Mouse (Mus musculus) midbrain, embryonic 13.5 days (tissue): ENCODE data around the gene Olfr279. TPM values are rescaled to one million over a fixed set of nuclear protein-coding genes. Genes with fewer than 3 reads are reported as not detected.

Source experiments
- ATAC-seq: fragments of 200-750 bp; cut with Nextera tagmentation; 2 replicates; pipeline ENCODE4 v1.8.0; 2017; ENCODE audit warnings: mild to moderate bottlenecking, moderate TSS enrichment, moderate library complexity
- H3K27ac ChIP-seq: fragments of 300-500 bp; sonication (generic); 2 replicates; pipeline ENCODE4 v1.5.1; 2015; ENCODE audit warnings: inconsistent platforms, mild to moderate bottlenecking, moderate library complexity
- H3K27me3 ChIP-seq: fragments of 300-500 bp; sonication (generic); 2 replicates; pipeline ENCODE4 v1.6.1; 2015; ENCODE audit warnings: mild to moderate bottlenecking, inconsistent platforms
- H3K36me3 ChIP-seq: fragments of 300-500 bp; sonication (generic); 2 replicates; pipeline ENCODE4 v1.6.1; 2015; ENCODE audit warnings: mild to moderate bottlenecking, inconsistent platforms
- H3K4me1 ChIP-seq: fragments of 300-500 bp; sonication (generic); replicated peaks from 2 replicates; pipeline ENCODE4 v1.6.1; 2015; ENCODE audit warnings: inconsistent platforms
- H3K4me2 ChIP-seq: fragments of 300-500 bp; sonication (generic); replicated peaks from 2 replicates; pipeline ENCODE4 v1.6.1; 2015; ENCODE audit warnings: moderate library complexity, mild to moderate bottlenecking, inconsistent platforms
- H3K4me3 ChIP-seq: fragments of 300-500 bp; sonication (generic); replicated peaks from 2 replicates; pipeline ENCODE4 v1.5.1; 2015; ENCODE audit warnings: mild to moderate bottlenecking, inconsistent platforms
- H3K9ac ChIP-seq: fragments of 300-500 bp; sonication (generic); replicated peaks from 2 replicates; pipeline ENCODE4 v1.6.1; 2015; ENCODE audit warnings: mild to moderate bottlenecking, inconsistent platforms
- H3K9me3 ChIP-seq: fragments of 300-500 bp; sonication (generic); 2 replicates; pipeline ENCODE4 v1.6.1; 2016; ENCODE audit warnings: mild to moderate bottlenecking, inconsistent platforms
- WGBS: fragments of 180-500 bp; shearing (Covaris S2); methylation state at CpG from one replicate; pipeline ENCODE4 v1.1.7; 2015; 5-methylcytosine and 5-hydroxymethylcytosine counted together
- microRNA-seq: library from miRNA; unstranded; fragments of <30 nt; microRNA quantifications from one replicate; pipeline ENCODE4, GENCODE M21; 2016
- polyA plus RNA-seq: library from polyadenylated mRNA; unstranded; fragments of >200 nt; fragmentation: Nextera tagmentation; extraction: Ambion mirVana; gene quantifications from 2 replicates; pipeline ENCODE4 v1.2.1, GENCODE M21; 2015

Gene Olfr279
- polyA plus RNA-seq, 1 experiment from 2014 or later, result not detected

- Histone ChIP-seq H3K9ac (peak within 1 kb of the TSS; percentile 92), H3K4me1 (peaks cover 22% of the 10 kb centered on the region), H3K27ac (peak within 1 kb of the TSS; percentile 99), H3K27me3 (no peaks in the 10 kb centered on the region), H3K4me3 (peak within 1 kb of the TSS; percentile 86), H3K4me2 (peak within 1 kb of the TSS; percentile 88), H3K9me3 (no peaks in the 10 kb centered on the region), H3K36me3 (peaks cover 27% of the 10 kb centered on the region)
- ATAC-seq, result peak; percentile 100
- WGBS, result under 1% methylated on average over 69 of the region's 70 CpGs
Measured at GRCm38 (mm10) chr15:98533881-98534627, 41.9 kb downstream of the Olfr279 start, which contains the start of gene Kansl2. TSS of gene Kansl2 (minus strand) at chr15:98534264.

- H3K4me3 ChIP-seq, result no peak overlapping the region
- 87% methylated on average over 4 of the region's 4 CpGs for WGBS
- ATAC-seq, result no peak
- no peak overlapping the region for H3K27ac ChIP-seq
- no peaks in the 10 kb centered on the region for H3K27me3 ChIP-seq
- H3K9ac ChIP-seq, result no peak overlapping the region
- no peaks in the 10 kb centered on the region for H3K9me3 ChIP-seq
- peaks cover 21% of the 10 kb centered on the region for H3K4me1 ChIP-seq
- H3K4me2 ChIP-seq, result no peak overlapping the region
- peaks cover 19% of the 10 kb centered on the region for H3K36me3 ChIP-seq
Measured at GRCm38 (mm10) chr15:98535921-98536320, 43.7 kb downstream of the Olfr279 start.

GRCm38 (mm10) chr15:98536828-98537510 lies 44.8 kb downstream of the Olfr279 start:
- no peak overlapping the region for H3K9ac ChIP-seq
- no peaks in the 10 kb centered on the region for H3K27me3 ChIP-seq
- no peak overlapping the region for H3K4me3 ChIP-seq
- H3K4me2 ChIP-seq, result no peak overlapping the region
- ATAC-seq, result no peak
- H3K27ac ChIP-seq, result no peak overlapping the region
- no peaks in the 10 kb centered on the region for H3K9me3 ChIP-seq
- peaks cover 17% of the 10 kb centered on the region for H3K36me3 ChIP-seq
- H3K4me1 ChIP-seq, result peaks cover 10% of the 10 kb centered on the region
- 90% methylated on average over 8 of the region's 8 CpGs for WGBS

- H3K4me3 ChIP-seq, result no peak overlapping the region
- WGBS, result 75% methylated on average over 4 of the region's 4 CpGs
Measured at GRCm38 (mm10) chr15:98537923-98538322, 45.7 kb downstream of the Olfr279 start.

GRCm38 (mm10) chr15:98541064-98541463 lies 48.9 kb downstream of the Olfr279 start:
- no peak for ATAC-seq
- H3K36me3 ChIP-seq, result peaks cover 55% of the 10 kb centered on the region
- H3K27ac ChIP-seq, result no peak overlapping the region
- WGBS, result 94% methylated on average over 6 of the region's 6 CpGs
- H3K9ac ChIP-seq, result no peak overlapping the region
- no peaks in the 10 kb centered on the region for H3K4me1 ChIP-seq
- no peak overlapping the region for H3K4me3 ChIP-seq
- no peaks in the 10 kb centered on the region for H3K9me3 ChIP-seq
- H3K4me2 ChIP-seq, result no peak overlapping the region
- no peaks in the 10 kb centered on the region for H3K27me3 ChIP-seq

More at GRCm38 (mm10) chr15:98537923-98538322, 45.7 kb downstream of the Olfr279 start:
- ATAC-seq, result no peak
- Histone ChIP-seq H3K27ac (no peak overlapping the region), H3K27me3 (no peaks in the 10 kb centered on the region), H3K4me2 (no peak overlapping the region), H3K9me3 (no peaks in the 10 kb centered on the region), H3K4me1 (peaks cover under 1% of the 10 kb centered on the region; the same call in 1 of the 2 replicates), H3K36me3 (peaks cover 25% of the 10 kb centered on the region), H3K9ac (no peak overlapping the region)

GRCm38 (mm10) chr15:98543341-98543740 lies 51.1 kb downstream of the Olfr279 start:
- H3K27ac ChIP-seq, result no peak overlapping the region
- no peak overlapping the region for H3K9ac ChIP-seq
- no peaks in the 10 kb centered on the region for H3K27me3 ChIP-seq
- no peak for ATAC-seq
- 88% methylated on average over 4 of the region's 4 CpGs for WGBS
- H3K4me1 ChIP-seq, result no peaks in the 10 kb centered on the region
- no peaks in the 10 kb centered on the region for H3K9me3 ChIP-seq
- H3K4me2 ChIP-seq, result no peak overlapping the region
- H3K4me3 ChIP-seq, result no peak overlapping the region
- H3K36me3 ChIP-seq, result peaks cover 76% of the 10 kb centered on the region

- no peaks in the 10 kb centered on the region for H3K27me3 ChIP-seq
- no peak for ATAC-seq
- no peaks in the 10 kb centered on the region for H3K9me3 ChIP-seq
- H3K36me3 ChIP-seq, result peaks cover 78% of the 10 kb centered on the region
- no peak overlapping the region for H3K27ac ChIP-seq
- WGBS, result 98% methylated on average over 3 of the region's 3 CpGs
- no peak overlapping the region for H3K4me2 ChIP-seq
- no peak overlapping the region for H3K9ac ChIP-seq
- H3K4me1 ChIP-seq, result no peaks in the 10 kb centered on the region
- no peak overlapping the region for H3K4me3 ChIP-seq
Measured at GRCm38 (mm10) chr15:98545151-98545550, 52.9 kb downstream of the Olfr279 start.

GRCm38 (mm10) chr15:98546843-98547242 lies 54.6 kb downstream of the Olfr279 start:
- no peaks in the 10 kb centered on the region for H3K4me1 ChIP-seq
- ATAC-seq, result no peak
- 93% methylated on average over 5 of the region's 5 CpGs for WGBS
- H3K4me3 ChIP-seq, result no peak overlapping the region
- H3K4me2 ChIP-seq, result no peak overlapping the region
- H3K9me3 ChIP-seq, result no peaks in the 10 kb centered on the region
- H3K9ac ChIP-seq, result no peak overlapping the region
- H3K36me3 ChIP-seq, result peaks cover 86% of the 10 kb centered on the region
- no peaks in the 10 kb centered on the region for H3K27me3 ChIP-seq
- H3K27ac ChIP-seq, result no peak overlapping the region

Small RNA genes within 50 kb of the gene (microRNA-seq; reads per million reads assigned to microRNA genes)
- gene Mir1291, result not detected

Other genes starting within 250 kb of the Olfr279 start
- not detected in 2 replicates for gene H1fnt, start 235.1 kb upstream of the Olfr279 start, polyA plus RNA-seq
- 5.7 and 5.9 TPM in 2 replicates for gene Zfp641, start 196.2 kb upstream of the Olfr279 start, polyA plus RNA-seq
- gene Olfr285, start 175.0 kb upstream of the Olfr279 start, polyA plus RNA-seq, result not detected in 2 replicates
- not detected in 2 replicates for gene Olfr284, start 151.4 kb upstream of the Olfr279 start, polyA plus RNA-seq
- not detected in 2 replicates for gene Olfr283, start 111.5 kb upstream of the Olfr279 start, polyA plus RNA-seq
- gene Olfr282, start 61.2 kb upstream of the Olfr279 start, polyA plus RNA-seq, result not detected in 2 replicates
- not detected in 2 replicates for gene Olfr281, start 39.8 kb upstream of the Olfr279 start, polyA plus RNA-seq
- not detected in 2 replicates for gene OR5BS1P, start 22.5 kb upstream of the Olfr279 start, polyA plus RNA-seq
- gene Lalba, start 9.7 kb upstream of the Olfr279 start, polyA plus RNA-seq, result not detected in 2 replicates
- 149 and 152 TPM in 2 replicates for gene Kansl2, start 41.9 kb downstream of the Olfr279 start, polyA plus RNA-seq
- gene Ccnt1, start 78.5 kb downstream of the Olfr279 start, polyA plus RNA-seq, result 72.7 and 75.1 TPM in 2 replicates
- gene 4930415O20Rik, start 78.6 kb downstream of the Olfr279 start, polyA plus RNA-seq, result 0.67 TPM in 1 of 2 replicates, not detected in the other
- 10.6 and 13.0 TPM in 2 replicates for gene Adcy6, start 117.7 kb downstream of the Olfr279 start, polyA plus RNA-seq
- 139 and 157 TPM in 2 replicates for gene Cacnb3, start 138.4 kb downstream of the Olfr279 start, polyA plus RNA-seq
- 28.6 and 29.5 TPM in 2 replicates for gene Ddx23, start 170.5 kb downstream of the Olfr279 start, polyA plus RNA-seq
- gene Rnd1, start 185.1 kb downstream of the Olfr279 start, polyA plus RNA-seq, result 10.2 and 12.7 TPM in 2 replicates
- 2.6 and 3.2 TPM in 2 replicates for gene Ccdc65, start 215.8 kb downstream of the Olfr279 start, polyA plus RNA-seq
- 3.5 and 4.1 TPM in 2 replicates for gene Fkbp11, start 235.8 kb downstream of the Olfr279 start, polyA plus RNA-seq